Mouse (Mus musculus) embryonic facial prominence, embryonic 14.5 days (tissue): ENCODE data around the gene Zfp37. TPM values are rescaled to one million over a fixed set of nuclear protein-coding genes. Genes with fewer than 3 reads are reported as not detected.
A peak's percentile ranks its signal among the peaks of the same experiment; 100 is the strongest.
"Not testable (repeated sequence)": the region's sequence is repeated elsewhere in the genome, so short reads cannot be mapped to it uniquely, and the experiment has no call there.

Experiments used
- ATAC-seq: fragments of 200-750 bp; cut with Nextera tagmentation; 2 replicates; pipeline ENCODE4 v1.8.0; 2017; ENCODE audit warnings: low read depth, moderate number of reproducible peaks, moderate TSS enrichment
- DNase-seq: peaks from one replicate; pipeline ENCODE4 v3.0.0-alpha.2; 2015; ENCODE audit warnings: low spot score
- H3K27ac ChIP-seq: fragments of 300-500 bp; sonication (generic); replicated peaks from 2 replicates; pipeline ENCODE4 v1.5.1; 2014; ENCODE audit warnings: low read depth, mild to moderate bottlenecking, low read length, moderate library complexity
- H3K27me3 ChIP-seq: fragments of 300-500 bp; sonication (generic); replicated peaks from 2 replicates; pipeline ENCODE4 v1.6.1; 2014; ENCODE audit warnings: low read length; ENCODE audit not compliant: control insufficient read depth, insufficient read depth
- H3K36me3 ChIP-seq: fragments of 300-500 bp; sonication (generic); 2 replicates; pipeline ENCODE4 v1.6.1; 2014; ENCODE audit warnings: low read length, mixed read lengths; ENCODE audit not compliant: control insufficient read depth, insufficient read depth
- H3K4me1 ChIP-seq: fragments of 300-500 bp; sonication (generic); 2 replicates; pipeline ENCODE4 v1.6.1; 2014; ENCODE audit warnings: antibody characterized with exemption, low read length; ENCODE audit not compliant: control insufficient read depth, insufficient read depth
- H3K4me2 ChIP-seq: fragments of 300-500 bp; sonication (generic); 2 replicates; pipeline ENCODE4 v1.6.1; 2014; ENCODE audit warnings: low read depth, mild to moderate bottlenecking, low read length, moderate library complexity, mixed read lengths
- H3K4me3 ChIP-seq: fragments of 300-500 bp; sonication (generic); 2 replicates; pipeline ENCODE4 v1.5.1; 2014; ENCODE audit warnings: low read depth, mild to moderate bottlenecking, low read length
- H3K9ac ChIP-seq: fragments of 300-500 bp; sonication (generic); 2 replicates; pipeline ENCODE4 v1.6.1; 2014; ENCODE audit warnings: low read depth, mild to moderate bottlenecking, low read length, moderate library complexity, mixed read lengths
- H3K9me3 ChIP-seq: fragments of 300-500 bp; sonication (generic); 2 replicates; pipeline ENCODE4 v1.6.1; 2016; ENCODE audit warnings: low read length; ENCODE audit not compliant: control insufficient read depth
- WGBS: fragments of 180-500 bp; shearing (Covaris S2); extraction: QIAGEN DNeasy Blood & Tissue Kit; methylation state at CpG from one replicate; pipeline ENCODE4 v1.1.7; 2014; 5-methylcytosine and 5-hydroxymethylcytosine counted together
- polyA plus RNA-seq: library from polyadenylated mRNA; unstranded; fragments of >200 nt; fragmentation: Nextera tagmentation; extraction: Ambion mirVana; gene quantifications from 2 replicates; pipeline ENCODE4 v1.2.1, GENCODE M21; 2014

The Zfp37 gene
- 8.0 and 9.5 TPM in 2 replicates for polyA plus RNA-seq

DNA sequence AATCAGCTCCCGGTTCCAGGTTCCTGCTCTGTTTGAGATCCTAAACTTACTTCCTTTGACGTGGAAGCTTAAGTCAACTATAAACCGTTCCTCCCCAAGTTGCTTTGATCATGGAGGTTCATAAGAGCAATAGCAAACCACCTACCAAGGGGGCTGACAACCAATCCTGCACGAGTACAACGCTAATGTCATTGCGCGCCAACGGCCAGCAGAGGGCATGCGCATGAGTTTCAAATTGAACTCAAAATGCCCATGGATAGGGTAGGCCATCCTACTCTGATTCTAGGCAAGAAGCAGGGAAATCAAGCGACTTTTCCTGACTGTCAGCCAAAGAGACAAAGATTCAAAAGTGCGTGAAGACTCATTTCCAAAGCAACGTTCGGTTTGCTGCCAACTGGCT is at the start of gene Zfp37:
Gene Zfp37, minus strand, starts transcription at position 279 of the 400 bp plus-strand sequence.
- no peak within 1 kb of the TSS for H3K4me2 ChIP-seq
- WGBS, result 71% methylated on average over 13 of the region's 13 CpGs
- H3K9me3 ChIP-seq, result no peaks in the 10 kb centered on the region
- no peak for ATAC-seq
- H3K27me3 ChIP-seq, result no peaks in the 10 kb centered on the region
- no peak within 1 kb of the TSS for H3K9ac ChIP-seq
- H3K4me1 ChIP-seq, result no peaks in the 10 kb centered on the region
- no peak within 1 kb of the TSS for H3K27ac ChIP-seq
- no peaks in the 10 kb centered on the region for H3K36me3 ChIP-seq
- H3K4me3 ChIP-seq, result no peak within 1 kb of the TSS
- DNase-seq, result no peak

DNA sequence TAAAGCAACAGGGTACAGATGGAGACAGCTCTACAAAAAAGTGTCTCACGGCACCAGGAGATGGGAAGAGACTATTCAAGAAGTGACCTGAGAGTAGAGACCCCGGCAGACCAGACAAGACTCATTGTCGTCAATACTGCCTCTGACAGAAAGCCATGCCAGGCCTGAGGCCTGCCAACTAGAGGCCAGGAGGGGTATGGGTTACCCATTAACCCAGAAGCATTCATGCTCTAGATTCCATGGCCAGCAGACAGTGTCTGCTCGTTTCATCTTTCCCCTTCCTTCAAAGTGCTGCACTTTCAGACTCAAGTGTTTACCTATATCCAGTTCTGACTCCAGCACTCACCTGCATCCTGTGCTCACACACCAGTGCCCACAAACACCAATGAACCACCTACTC is 47.2 kb upstream of the Zfp37 start:
- Histone ChIP-seq H3K27ac (no peak overlapping the region), H3K27me3 (no peaks in the 10 kb centered on the region), H3K4me2 (no peak overlapping the region), H3K4me3 (no peak overlapping the region), H3K4me1 (no peaks in the 10 kb centered on the region), H3K9me3 (no peaks in the 10 kb centered on the region), H3K36me3 (no peaks in the 10 kb centered on the region), H3K9ac (no peak overlapping the region)
- no peak for DNase-seq
- no peak for ATAC-seq
- 72% methylated on average over 4 of the region's 4 CpGs for WGBS

DNA sequence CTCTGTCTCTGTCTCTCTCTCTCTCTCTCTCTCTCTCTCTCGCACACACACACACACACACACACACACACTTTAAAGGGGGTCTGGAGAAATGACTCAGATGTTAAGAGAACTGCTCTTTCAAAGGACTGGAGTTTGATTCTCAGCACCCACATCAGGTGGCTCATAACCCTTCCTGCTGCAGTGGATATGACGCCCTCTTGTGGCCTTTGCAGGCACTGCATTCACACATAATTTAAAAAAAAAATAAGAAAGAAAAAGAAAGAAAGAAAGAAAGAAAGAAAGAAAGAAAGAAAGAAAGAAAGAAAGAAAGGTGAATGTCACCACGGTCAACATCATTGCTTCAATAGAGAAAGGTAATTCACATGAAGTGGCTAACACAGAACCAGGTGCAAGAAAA is 46.4 kb upstream of the Zfp37 start:
- Histone ChIP-seq H3K4me3 (no peak overlapping the region), H3K9me3 (no peaks in the 10 kb centered on the region), H3K27ac (no peak overlapping the region), H3K36me3 (no peaks in the 10 kb centered on the region), H3K9ac (no peak overlapping the region), H3K4me1 (no peaks in the 10 kb centered on the region), H3K4me2 (no peak overlapping the region), H3K27me3 (no peaks in the 10 kb centered on the region)
- WGBS, result 69% methylated on average over 3 of the region's 3 CpGs
- DNase-seq, result no peak
- ATAC-seq, result no peak

DNA sequence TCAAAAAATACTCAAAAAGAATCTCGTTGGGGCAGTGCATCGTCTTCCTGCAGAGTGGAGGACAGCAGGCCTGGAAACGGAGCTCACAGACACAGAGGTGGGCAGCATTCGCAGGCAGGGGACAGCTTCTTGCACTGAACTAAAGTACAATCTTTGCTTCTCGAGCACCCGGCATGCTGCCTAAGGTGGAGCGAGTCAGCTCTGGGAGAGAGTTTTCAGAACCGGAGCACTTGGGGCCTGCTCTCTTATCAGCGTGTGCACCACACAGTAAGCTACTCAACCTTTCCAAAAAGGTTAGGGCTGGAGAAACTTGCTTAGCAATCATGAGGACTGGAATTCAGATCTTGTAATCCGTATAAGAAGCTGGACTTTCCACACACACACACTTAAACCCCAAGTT is 45.8 kb upstream of the Zfp37 start:
- DNase-seq (no peak), ATAC-seq (no peak)
- H3K27me3 ChIP-seq, result no peaks in the 10 kb centered on the region
- H3K9me3 ChIP-seq, result no peaks in the 10 kb centered on the region
- H3K27ac ChIP-seq, result no peak overlapping the region
- 82% methylated on average over 10 of the region's 10 CpGs for WGBS
- H3K4me3 ChIP-seq, result no peak overlapping the region
- no peaks in the 10 kb centered on the region for H3K4me1 ChIP-seq
- H3K9ac ChIP-seq, result no peak overlapping the region
- H3K36me3 ChIP-seq, result no peaks in the 10 kb centered on the region
- H3K4me2 ChIP-seq, result no peak overlapping the region

DNA sequence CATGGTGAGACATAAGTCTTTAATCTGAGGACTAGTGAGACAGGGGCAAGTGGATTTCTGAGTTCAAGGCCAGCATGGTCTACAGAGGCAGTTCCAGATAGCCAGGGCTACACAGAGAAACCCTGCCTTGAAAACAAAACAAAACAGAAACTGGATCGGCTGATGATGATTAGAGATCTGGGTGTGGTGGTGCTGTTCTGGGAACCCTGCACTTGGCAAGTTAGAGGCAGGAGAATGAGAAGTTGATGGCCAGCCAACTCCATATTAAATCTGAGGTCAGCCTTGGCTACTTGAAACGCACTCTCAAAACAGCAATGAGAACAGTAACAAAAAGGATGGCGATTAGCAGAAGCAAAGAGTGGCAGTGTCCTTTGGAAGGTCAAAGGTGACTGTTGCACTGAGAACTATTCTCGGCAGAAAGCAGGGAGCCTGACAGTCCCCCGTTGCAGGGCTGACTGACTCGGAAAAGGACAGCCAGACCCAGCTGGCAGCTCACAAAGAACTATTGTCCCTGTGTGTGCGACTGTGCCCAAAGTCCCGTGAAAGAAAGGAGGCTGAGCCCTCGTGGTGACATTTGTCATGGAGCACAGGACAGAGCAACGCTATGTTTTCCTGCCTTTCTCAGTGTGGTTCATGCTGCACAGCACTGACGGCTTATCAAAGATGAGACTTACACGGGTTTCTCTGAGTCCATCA is 44.1 kb upstream of the Zfp37 start:
- no peak overlapping the region for H3K4me2 ChIP-seq
- H3K27ac ChIP-seq, result no peak overlapping the region
- H3K9ac ChIP-seq, result no peak overlapping the region
- ATAC-seq (peak; percentile 63; the same call in 1 of the 2 replicates), DNase-seq (peak; percentile 57)
- H3K27me3 ChIP-seq, result no peaks in the 10 kb centered on the region
- no peaks in the 10 kb centered on the region for H3K4me1 ChIP-seq
- no peaks in the 10 kb centered on the region for H3K9me3 ChIP-seq
- no peaks in the 10 kb centered on the region for H3K36me3 ChIP-seq
- H3K4me3 ChIP-seq, result no peak overlapping the region
- WGBS, result 15% methylated on average over 12 of the region's 12 CpGs

DNA sequence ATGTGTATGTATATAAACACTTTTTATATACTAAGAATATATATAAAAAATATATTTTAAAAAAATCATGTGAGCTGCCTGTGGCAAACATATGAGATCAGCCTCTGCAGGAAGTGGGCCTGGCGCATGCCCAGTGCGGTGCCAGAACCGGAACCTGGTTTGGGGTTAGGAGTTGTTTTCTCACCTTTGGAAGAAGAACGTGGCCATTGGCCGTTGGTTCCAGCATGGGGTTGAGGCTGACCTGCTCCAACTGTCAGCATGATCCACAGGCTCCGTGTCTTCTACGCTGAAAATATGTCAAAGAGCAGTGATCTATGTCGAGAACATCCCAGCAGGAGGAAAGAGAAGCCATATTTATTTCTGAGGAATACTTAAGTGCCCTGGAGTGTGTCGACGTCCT is 43.1 kb upstream of the Zfp37 start:
- Histone ChIP-seq H3K9ac (no peak overlapping the region), H3K36me3 (no peaks in the 10 kb centered on the region), H3K27ac (no peak overlapping the region), H3K4me3 (no peak overlapping the region), H3K4me2 (no peak overlapping the region), H3K4me1 (no peaks in the 10 kb centered on the region), H3K9me3 (no peaks in the 10 kb centered on the region), H3K27me3 (no peaks in the 10 kb centered on the region)
- DNase-seq (no peak), ATAC-seq (no peak)
- 94% methylated on average over 10 of the region's 10 CpGs for WGBS

DNA sequence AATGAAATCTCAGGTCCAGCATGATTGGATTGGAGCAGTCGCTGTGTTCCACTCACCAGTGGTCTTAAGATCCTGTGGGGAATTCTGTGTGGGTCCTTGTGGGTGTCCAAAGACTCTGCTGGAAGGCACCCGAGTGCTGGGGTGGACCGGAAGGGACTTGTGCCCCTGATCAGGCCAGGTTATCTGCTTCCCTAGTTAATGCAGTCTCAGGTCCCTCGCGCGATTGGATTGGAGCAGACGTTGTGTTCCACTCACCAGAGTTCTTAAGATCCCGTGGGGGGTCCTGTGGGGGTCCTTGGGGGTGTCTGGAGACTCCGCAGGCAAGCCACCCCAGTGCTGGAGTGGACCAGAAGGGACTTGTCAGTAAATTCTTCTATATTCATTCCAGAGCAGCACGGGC is 41.8 kb upstream of the Zfp37 start:
- Histone ChIP-seq H3K4me1 (no peaks in the 10 kb centered on the region), H3K4me2 (no peak overlapping the region), H3K4me3 (no peak overlapping the region)

DNA sequence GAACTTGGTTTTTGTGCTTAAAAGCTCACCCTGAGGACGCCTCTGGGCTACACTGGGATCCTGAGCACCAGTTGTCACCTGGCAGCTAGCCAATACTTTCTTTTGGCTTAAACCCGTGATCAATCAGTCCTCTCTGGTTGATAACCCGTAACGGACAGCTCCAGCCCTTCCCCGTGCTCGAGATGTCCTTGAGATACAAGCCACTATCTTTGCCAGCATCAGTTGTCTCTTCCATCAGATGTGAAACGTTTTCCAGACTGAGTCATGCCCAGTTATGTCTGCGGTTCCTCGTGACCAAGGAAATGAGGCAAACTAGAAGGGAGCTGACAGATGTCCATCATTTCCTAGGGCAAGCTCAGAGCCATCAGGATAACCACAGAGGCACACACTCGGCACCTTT is 36.3 kb upstream of the Zfp37 start:
- Histone ChIP-seq H3K4me2 (no peak overlapping the region), H3K9ac (no peak overlapping the region), H3K27me3 (no peaks in the 10 kb centered on the region), H3K36me3 (no peaks in the 10 kb centered on the region), H3K27ac (no peak overlapping the region), H3K4me1 (no peaks in the 10 kb centered on the region), H3K9me3 (no peaks in the 10 kb centered on the region), H3K4me3 (no peak overlapping the region)
- DNase-seq (no peak), ATAC-seq (no peak)
- 73% methylated on average over 10 of the region's 10 CpGs for WGBS

More for the DNA sequence above, 41.8 kb upstream of the Zfp37 start:
- DNase-seq (no peak), ATAC-seq (no peak)
- no peak overlapping the region for H3K27ac ChIP-seq
- no peaks in the 10 kb centered on the region for H3K36me3 ChIP-seq
- 89% methylated on average over 10 of the region's 10 CpGs for whole genome bisulfite sequencing
- H3K9me3 ChIP-seq, result no peaks in the 10 kb centered on the region
- H3K27me3 ChIP-seq, result no peaks in the 10 kb centered on the region
- H3K9ac ChIP-seq, result no peak overlapping the region

DNA sequence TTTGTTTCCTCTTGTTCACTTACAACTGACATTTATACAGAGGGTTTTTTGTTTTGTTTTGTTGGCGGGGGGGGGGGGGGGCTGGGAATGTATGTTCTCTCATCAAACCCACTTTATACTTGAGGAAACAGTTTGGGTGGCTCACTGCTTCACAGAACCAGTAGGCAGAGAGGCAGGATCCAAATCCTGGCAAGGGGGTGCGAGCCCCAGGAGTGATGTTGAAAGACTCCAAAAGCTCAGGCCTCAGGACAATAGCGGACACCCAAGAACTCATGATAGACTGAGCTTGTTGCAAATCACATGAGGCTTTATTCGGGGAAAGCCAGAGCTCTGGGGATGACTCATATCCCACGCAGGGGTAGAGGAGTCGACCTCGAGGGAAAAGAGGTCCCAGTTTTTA is 35.2 kb upstream of the Zfp37 start:
- H3K27ac ChIP-seq, H3K4me2 ChIP-seq, H3K4me1 ChIP-seq, H3K9ac ChIP-seq, DNase-seq, H3K9me3 ChIP-seq, H3K27me3 ChIP-seq, ATAC-seq, H3K4me3 ChIP-seq, H3K36me3 ChIP-seq: not testable (repeated sequence)
- WGBS, result 77% methylated on average over 7 of the region's 7 CpGs
